Mouse (Mus musculus) bone marrow, adult 2 months (tissue): ENCODE results near the gene Abcd3.

Source experiments
- CTCF ChIP-seq: fragments of 200-500 bp; IDR thresholded peaks from 2 replicates; pipeline ENCODE4 v1.5.1; 2011; ENCODE audit warnings: low read length, control low read depth; ENCODE audit not compliant: control insufficient read depth, insufficient read depth
- POLR2A ChIP-seq: fragments of 200-500 bp; IDR thresholded peaks from 2 replicates; pipeline ENCODE4 v1.6.1; 2011; ENCODE audit warnings: low read depth, mild to moderate bottlenecking, control low read depth, low read length, borderline replicate concordance; ENCODE audit not compliant: control insufficient read depth

DNA sequence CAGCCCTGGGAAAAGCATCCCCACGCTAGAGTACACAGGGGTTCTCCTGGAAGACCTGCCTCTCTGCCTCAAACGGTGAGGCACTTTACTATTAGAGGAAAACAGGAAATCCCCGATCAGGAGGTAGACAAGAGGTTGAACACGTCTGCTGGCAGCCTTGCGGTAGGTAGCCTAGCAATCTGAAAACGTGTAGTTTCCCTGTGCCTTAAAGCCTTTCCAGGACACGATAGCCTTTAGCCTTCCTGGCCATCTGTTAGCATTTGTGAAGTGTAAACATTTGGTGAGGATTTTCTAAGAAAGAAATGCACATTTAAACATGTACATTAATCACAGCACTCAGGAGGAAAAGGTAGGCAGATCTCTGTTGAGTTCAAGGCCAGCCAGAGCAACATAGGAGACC lies 56.7 kb downstream of the Abcd3 start:
- TF ChIP-seq CTCF = no peak
- no peak for TF ChIP-seq POLR2A
